9 mouse cellular contexts compared by ENCODE assay signal in genomic region chr16:36530566-36531552, GRCm38 (mm10). TPM values are rescaled to one million over a fixed set of nuclear protein-coding genes. Genes with fewer than 3 reads are reported as not detected.
DNase-seq lines count a peak whose midpoint lies in the region; ATAC-seq and TF ChIP-seq lines count a peak whose summit lies in the region.
"Had no signal": no experiment of that assay in that cellular context is flagged by ENCODE, and none has a peak within 500 bp of the region (broad histone marks: within the 10 kb centered on the region; RNA-seq: fewer than 3 reads in every experiment).

No protein-coding gene starts in this region.

- no peak overlapping the region for H3K4me2 ChIP-seq in embryonic facial prominence, embryonic 15.5 days (replicated peaks)
- H3K4me2 ChIP-seq in midbrain, postnatal 0 days (ENCODE audit: low read depth, low read length, poor library complexity, severe bottlenecking): no peak overlapping the region
- no peak overlapping the region for H3K4me2 ChIP-seq in midbrain, embryonic 16.5 days (ENCODE audit: low read length)

- no peak for TF ChIP-seq CTCF in midbrain, postnatal 0 days (IDR thresholded peaks at IDR 0.05)

- ATAC-seq in embryonic facial prominence, embryonic 15.5 days (ENCODE audit: insufficient number of reproducible peaks, low FRiP score, low TSS enrichment, low read depth): peak; percentile 52; the same call in 1 of the 2 replicates
- ATAC-seq in megakaryocyte, adult 5-6 weeks (ENCODE audit: poor library complexity, severe bottlenecking): peak; percentile 82
- ATAC-seq in midbrain, postnatal 0 days (ENCODE audit: low FRiP score): no peak
- ATAC-seq in midbrain, embryonic 16.5 days: no peak

- H3K27ac ChIP-seq in embryonic facial prominence, embryonic 15.5 days (replicated peaks): no peak overlapping the region
- H3K27ac ChIP-seq in midbrain, postnatal 0 days (ENCODE audit: low read depth, low read length): no peak overlapping the region
- no peak overlapping the region for H3K27ac ChIP-seq in midbrain, embryonic 16.5 days (ENCODE audit: low read length)

- 44% methylated on average over 15 of the region's 15 CpGs for WGBS in embryonic facial prominence, embryonic 15.5 days
- WGBS in midbrain, postnatal 0 days: 77% methylated on average over 15 of the region's 15 CpGs
- WGBS in midbrain, embryonic 16.5 days: 77% methylated on average over 15 of the region's 15 CpGs

- DNase-seq in lung, postnatal 10 days: peak; percentile 5
- no peak for DNase-seq in lung, postnatal 14 days
- DNase-seq in heart, postnatal 36 days: peak; percentile 8 to 19
- DNase-seq in midbrain, postnatal 0 days (ENCODE audit: low spot score): no peak
- DNase-seq in right cerebral cortex, postnatal 36 days (ENCODE audit: low spot score in 2 of 2): no peak
- DNase-seq: cerebellum, adult 9-11 months had no signal

- no peak overlapping the region for H3K9ac ChIP-seq in embryonic facial prominence, embryonic 15.5 days
- H3K9ac ChIP-seq in midbrain, postnatal 0 days (replicated peaks; ENCODE audit: low read length, poor library complexity, severe bottlenecking): no peak overlapping the region
- H3K9ac ChIP-seq in midbrain, embryonic 16.5 days (ENCODE audit: low read depth, low read length): no peak overlapping the region

- H3K36me3 ChIP-seq in embryonic facial prominence, embryonic 15.5 days: no peaks in the 10 kb centered on the region
- no peaks in the 10 kb centered on the region for H3K36me3 ChIP-seq in midbrain, postnatal 0 days (ENCODE audit: insufficient read depth, low read length)
- H3K36me3 ChIP-seq in midbrain, embryonic 16.5 days (ENCODE audit: control insufficient read depth, insufficient read depth, low read length): no peaks in the 10 kb centered on the region

- peaks cover 3% of the 10 kb centered on the region; the same call in 1 of the 2 replicates for H3K4me1 ChIP-seq in embryonic facial prominence, embryonic 15.5 days
- H3K4me1 ChIP-seq in midbrain, postnatal 0 days (ENCODE audit: insufficient read depth, low read length): no peaks in the 10 kb centered on the region
- H3K4me1 ChIP-seq in midbrain, embryonic 16.5 days (ENCODE audit: control insufficient read depth, insufficient read depth, low read length): no peaks in the 10 kb centered on the region

- no peaks in the 10 kb centered on the region for H3K27me3 ChIP-seq in embryonic facial prominence, embryonic 15.5 days
- H3K27me3 ChIP-seq in midbrain, postnatal 0 days (ENCODE audit: insufficient read depth, low read length): no peaks in the 10 kb centered on the region
- H3K27me3 ChIP-seq in midbrain, embryonic 16.5 days (ENCODE audit: control insufficient read depth, insufficient read depth, low read depth, low read length): no peaks in the 10 kb centered on the region

- intact Hi-C loops in heart, postnatal 36 days (cut with DNase I): no loop called here

- H3K9me3 ChIP-seq in embryonic facial prominence, embryonic 15.5 days (replicated peaks): no peaks in the 10 kb centered on the region
- no peaks in the 10 kb centered on the region for H3K9me3 ChIP-seq in midbrain, postnatal 0 days (ENCODE audit: low read length)
- no peaks in the 10 kb centered on the region for H3K9me3 ChIP-seq in midbrain, embryonic 16.5 days (replicated peaks; ENCODE audit: control insufficient read depth, low read length, poor library complexity, severe bottlenecking)

- no peak overlapping the region for H3K4me3 ChIP-seq in embryonic facial prominence, embryonic 15.5 days (replicated peaks)
- no peak overlapping the region for H3K4me3 ChIP-seq in midbrain, postnatal 0 days (ENCODE audit: low read depth, low read length)
- no peak overlapping the region for H3K4me3 ChIP-seq in midbrain, embryonic 16.5 days (ENCODE audit: low read depth, low read length)

RNA-seq across cellular contexts. Expression of gene Casr, which starts 31.1 kb away (rescaled TPM):
- polyA plus RNA-seq in embryonic facial prominence, embryonic 15.5 days (2015; fragmentation: Nextera tagmentation; extraction: Ambion mirVana): 0.37 and 0.42 TPM in 2 replicates
- total RNA-seq in heart, postnatal 36 days (2021): under 1 TPM in 1 of 2 experiments, not detected in 1; 0.08 TPM
- total RNA-seq in megakaryocyte, adult 5-6 weeks (2015): not detected in 2 replicates
- not detected in 2 replicates for total RNA-seq in megakaryocyte, adult 5-6 weeks (2017)
- 1.3 and 1.5 TPM in 2 replicates for total RNA-seq in midbrain, postnatal 0 days (2014; rRNA removed)
- 0.33 and 0.52 TPM in 2 replicates for polyA plus RNA-seq in midbrain, postnatal 0 days (2015; fragmentation: Nextera tagmentation; extraction: Ambion mirVana)
- polyA plus RNA-seq in midbrain, embryonic 16.5 days (2015; fragmentation: Nextera tagmentation; extraction: Ambion mirVana): 0.20 and 0.59 TPM in 2 replicates

Comparison
In these comparisons a context has a peak if more than half of its experiments do, and no peak if none do; other contexts are left out.
1. DNase-seq: peak in lung, postnatal 10 days (single experiment) and heart, postnatal 36 days (2 of 2); none in lung, postnatal 14 days (single experiment), midbrain, postnatal 0 days (single experiment) and right cerebral cortex, postnatal 36 days (0 of 2).
2. ATAC-seq: peak in embryonic facial prominence, embryonic 15.5 days (single experiment) and megakaryocyte, adult 5-6 weeks (single experiment); none in midbrain, postnatal 0 days (single experiment) and midbrain, embryonic 16.5 days (single experiment).